Mouse (Mus musculus): ENCODE results near the gene Glp2r. TPM values are rescaled to one million over a fixed set of nuclear protein-coding genes. Genes with fewer than 3 reads are reported as not detected.

Glp2r gene
- polyA plus RNA-seq, 1 experiment from 2014 or later = 0.03 TPM

DNA sequence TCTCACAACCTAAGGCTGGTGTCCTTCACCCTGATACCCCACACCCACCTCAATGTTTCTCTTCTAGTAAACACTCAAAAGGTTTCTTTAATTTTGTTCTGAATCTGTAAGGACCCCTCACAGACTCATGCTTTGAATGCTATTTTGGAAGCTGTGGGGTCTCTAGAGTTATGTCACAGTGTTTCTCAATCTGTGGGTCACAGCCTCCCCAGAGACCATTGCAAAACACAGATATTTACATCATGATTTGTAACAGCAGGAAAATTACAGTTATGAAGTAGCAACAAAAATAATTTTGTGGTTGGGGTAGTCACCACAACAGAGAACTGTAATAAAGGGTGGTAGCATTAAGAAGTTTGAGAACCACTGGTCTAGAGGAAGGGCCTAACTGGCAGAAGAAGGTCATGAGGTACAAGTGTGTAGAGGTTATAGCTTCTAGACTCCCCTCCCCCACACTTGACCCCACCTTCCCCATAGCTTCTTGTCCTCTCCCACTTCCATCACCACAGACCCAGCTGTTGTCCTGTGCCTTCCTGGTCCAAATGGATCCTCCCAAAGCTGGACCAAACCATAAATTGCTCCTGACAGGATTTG, 29.3 kb upstream of the Glp2r start:
- Histone ChIP-seq H3K27me3 (ENCODE audit: control insufficient read depth, insufficient read depth, low read length) (no peaks in the 10 kb centered on the region), H3K27ac (ENCODE audit: low read depth, low read length) (no peak overlapping the region), H3K4me3 (ENCODE audit: low read depth, low read length) (no peak overlapping the region), H3K36me3 (ENCODE audit: control insufficient read depth, insufficient read depth, low read length) (no peaks in the 10 kb centered on the region), H3K9me3 (replicated peaks; ENCODE audit: control insufficient read depth, low read length) (no peaks in the 10 kb centered on the region), H3K4me1 (ENCODE audit: control insufficient read depth, insufficient read depth, low read length) (0 out of 2 replicates have a peak, but pooled peaks cover 4% of the 10 kb centered on the region), H3K9ac (ENCODE audit: low read depth, low read length) (no peak overlapping the region), H3K4me2 (no peak overlapping the region)
- ATAC-seq (replicated peaks; ENCODE audit: insufficient number of reproducible peaks, low FRiP score, low TSS enrichment) = no peak

DNA sequence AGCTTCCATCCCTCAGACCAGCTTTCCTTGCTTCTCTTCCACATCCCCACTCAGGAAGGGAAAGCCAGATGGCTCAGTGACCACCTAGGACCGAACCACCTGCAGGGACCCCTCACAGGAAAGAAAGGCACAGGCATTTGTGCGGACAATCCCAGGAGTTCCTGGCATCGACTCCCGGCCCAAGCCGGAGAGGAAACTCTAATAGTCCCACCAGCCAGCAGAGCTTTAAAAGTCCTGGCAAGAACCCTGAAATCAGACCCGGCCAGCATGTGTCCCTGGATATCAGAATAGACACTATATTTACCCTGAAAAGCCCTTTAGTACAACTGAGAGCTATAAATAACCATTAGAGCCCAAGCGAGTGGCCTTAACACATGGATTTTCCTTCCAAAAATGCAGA, 27.0 kb upstream of the Glp2r start, which contains the start of gene Dhrs7c:
Gene Dhrs7c (plus strand): TSS at position 257 of the 400 bp plus-strand sequence.
- H3K4me1 ChIP-seq (ENCODE audit: control insufficient read depth, insufficient read depth, low read length) = 0 out of 2 replicates have a peak, but pooled peaks cover 4% of the 10 kb centered on the region
- no peak within 1 kb of the TSS for H3K4me2 ChIP-seq
- H3K36me3 ChIP-seq (ENCODE audit: control insufficient read depth, insufficient read depth, low read length) = no peaks in the 10 kb centered on the region
- no peak within 1 kb of the TSS for H3K9ac ChIP-seq (ENCODE audit: low read depth, low read length)
- no peak within 1 kb of the TSS for H3K4me3 ChIP-seq (ENCODE audit: low read depth, low read length)
- H3K27ac ChIP-seq (ENCODE audit: low read depth, low read length) = no peak within 1 kb of the TSS
- no peaks in the 10 kb centered on the region for H3K27me3 ChIP-seq (ENCODE audit: control insufficient read depth, insufficient read depth, low read length)
- H3K9me3 ChIP-seq (replicated peaks; ENCODE audit: control insufficient read depth, low read length) = no peaks in the 10 kb centered on the region
- no peak for ATAC-seq (replicated peaks; ENCODE audit: insufficient number of reproducible peaks, low FRiP score, low TSS enrichment)
- WGBS (ENCODE audit: insufficient replicate concordance) = 70% methylated on average over 7 of the region's 7 CpGs

DNA sequence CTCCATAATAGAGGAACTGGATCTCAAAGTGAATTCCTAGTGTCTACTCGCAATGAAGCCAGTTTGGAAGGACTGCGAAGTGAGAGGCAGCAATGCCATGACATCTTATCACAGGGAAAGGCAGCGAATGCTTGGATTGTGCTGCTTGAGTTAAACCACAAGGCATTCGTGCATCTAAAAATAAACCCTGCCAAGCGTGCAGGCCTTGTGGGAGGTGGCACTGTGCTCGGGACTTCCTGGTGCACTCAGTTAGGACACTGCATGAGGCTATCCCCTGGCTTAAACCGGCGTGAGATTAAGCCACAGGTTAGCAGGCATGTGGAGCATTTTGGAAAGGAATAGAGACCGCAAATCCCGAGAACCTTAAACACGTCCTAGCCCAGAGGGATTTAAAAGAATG, 19.2 kb upstream of the Glp2r start:
- Histone ChIP-seq H3K27me3 (ENCODE audit: control insufficient read depth, insufficient read depth, low read length) (no peaks in the 10 kb centered on the region), H3K4me2 (no peak overlapping the region), H3K27ac (ENCODE audit: low read depth, low read length) (peak overlapping the region; percentile 36; the same call in 1 of the 2 replicates), H3K9ac (ENCODE audit: low read depth, low read length) (no peak overlapping the region), H3K4me1 (ENCODE audit: control insufficient read depth, insufficient read depth, low read length) (peaks cover 13% of the 10 kb centered on the region; the same call in 1 of the 2 replicates), H3K4me3 (ENCODE audit: low read depth, low read length) (no peak overlapping the region), H3K9me3 (replicated peaks; ENCODE audit: control insufficient read depth, low read length) (no peaks in the 10 kb centered on the region), H3K36me3 (ENCODE audit: control insufficient read depth, insufficient read depth, low read length) (no peaks in the 10 kb centered on the region)
- WGBS (ENCODE audit: insufficient replicate concordance) = 39% methylated on average over 11 of the region's 11 CpGs
- no peak for ATAC-seq (replicated peaks; ENCODE audit: insufficient number of reproducible peaks, low FRiP score, low TSS enrichment)

DNA sequence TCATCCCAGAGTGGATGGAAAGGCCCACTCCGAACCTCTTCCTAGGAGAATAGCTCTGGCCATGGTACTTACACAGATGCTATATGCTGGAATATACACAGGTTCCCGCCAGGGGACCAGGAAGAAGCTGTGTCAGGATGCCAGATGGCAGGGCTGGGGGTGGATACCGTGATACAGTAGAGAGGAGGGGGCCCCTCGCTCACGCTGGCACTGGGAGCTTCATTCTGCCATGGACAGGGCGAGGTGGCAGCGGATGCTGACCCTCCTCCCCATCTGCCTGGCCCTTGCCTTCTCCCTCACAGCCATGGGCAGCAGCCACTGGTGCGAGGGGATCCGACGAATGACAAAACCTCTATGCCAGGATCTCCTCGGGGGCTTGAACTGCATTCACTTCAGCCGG, 3.4 kb upstream of the Glp2r start, which contains the start of gene Gsg1l2:
Gene Gsg1l2 (plus strand): TSS at position 230 of the 400 bp plus-strand sequence.
- Histone ChIP-seq H3K9ac (ENCODE audit: low read depth, low read length) (no peak within 1 kb of the TSS), H3K4me2 (no peak within 1 kb of the TSS), H3K36me3 (ENCODE audit: control insufficient read depth, insufficient read depth, low read length) (no peaks in the 10 kb centered on the region), H3K4me3 (ENCODE audit: low read depth, low read length) (no peak within 1 kb of the TSS), H3K27me3 (ENCODE audit: control insufficient read depth, insufficient read depth, low read length) (no peaks in the 10 kb centered on the region), H3K27ac (ENCODE audit: low read depth, low read length) (no peak within 1 kb of the TSS), H3K4me1 (ENCODE audit: control insufficient read depth, insufficient read depth, low read length) (no peaks in the 10 kb centered on the region), H3K9me3 (replicated peaks; ENCODE audit: control insufficient read depth, low read length) (no peaks in the 10 kb centered on the region)
- 78% methylated on average over 12 of the region's 12 CpGs for WGBS (ENCODE audit: insufficient replicate concordance)
- no peak for ATAC-seq (replicated peaks; ENCODE audit: insufficient number of reproducible peaks, low FRiP score, low TSS enrichment)

DNA sequence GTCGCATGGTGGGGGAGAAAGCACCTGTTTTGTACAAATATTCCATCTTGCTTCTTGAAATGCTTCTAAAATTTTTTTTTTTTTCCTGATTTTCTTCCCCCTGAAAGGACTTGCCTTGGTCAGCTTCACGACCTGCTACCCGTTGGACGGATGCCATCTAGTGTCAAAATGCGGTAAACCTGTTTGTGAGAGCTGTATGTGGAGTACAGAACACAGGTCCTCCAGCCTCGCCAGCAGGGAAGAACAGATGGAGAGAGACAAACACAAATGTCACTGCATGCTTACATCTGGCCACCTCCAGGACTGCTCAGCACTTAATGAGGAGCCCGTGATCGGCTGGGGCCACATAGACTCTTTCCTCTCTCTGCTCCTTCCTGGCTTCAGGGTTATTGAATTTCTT, 1.6 kb upstream of the Glp2r start:
- WGBS (ENCODE audit: insufficient replicate concordance) = 27% methylated on average over 8 of the region's 8 CpGs
- ATAC-seq (replicated peaks; ENCODE audit: insufficient number of reproducible peaks, low FRiP score, low TSS enrichment) = no peak
- H3K9me3 ChIP-seq (replicated peaks; ENCODE audit: control insufficient read depth, low read length) = no peaks in the 10 kb centered on the region
- H3K4me2 ChIP-seq = no peak overlapping the region
- H3K27me3 ChIP-seq (ENCODE audit: control insufficient read depth, insufficient read depth, low read length) = no peaks in the 10 kb centered on the region
- no peak overlapping the region for H3K27ac ChIP-seq (ENCODE audit: low read depth, low read length)
- no peak overlapping the region for H3K4me3 ChIP-seq (ENCODE audit: low read depth, low read length)
- no peaks in the 10 kb centered on the region for H3K4me1 ChIP-seq (ENCODE audit: control insufficient read depth, insufficient read depth, low read length)
- H3K36me3 ChIP-seq (ENCODE audit: control insufficient read depth, insufficient read depth, low read length) = no peaks in the 10 kb centered on the region
- H3K9ac ChIP-seq (ENCODE audit: low read depth, low read length) = no peak overlapping the region

DNA sequence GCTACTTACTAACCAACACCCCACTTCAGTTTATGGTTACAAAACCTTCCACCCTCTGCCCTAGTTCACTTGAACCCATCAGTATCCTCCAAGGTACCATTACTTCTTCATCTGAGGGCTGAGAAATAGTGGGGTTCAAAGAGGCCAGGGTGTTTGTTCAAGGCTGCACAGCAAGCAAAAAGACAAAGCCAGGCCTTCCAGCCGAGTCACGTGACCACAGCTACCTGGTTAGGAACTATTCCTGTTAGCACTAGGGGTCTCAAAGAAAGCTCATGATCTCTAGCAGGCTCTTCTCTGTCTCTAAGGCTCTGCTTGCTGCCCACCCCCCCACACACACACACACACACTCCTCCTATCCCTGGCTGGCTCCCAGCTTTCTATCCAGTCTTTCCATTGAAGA, 738 bp upstream of the Glp2r start:
- Histone ChIP-seq H3K27me3 (ENCODE audit: control insufficient read depth, insufficient read depth, low read length) (no peaks in the 10 kb centered on the region), H3K4me3 (ENCODE audit: low read depth, low read length) (no peak overlapping the region), H3K9ac (ENCODE audit: low read depth, low read length) (no peak overlapping the region), H3K9me3 (replicated peaks; ENCODE audit: control insufficient read depth, low read length) (no peaks in the 10 kb centered on the region), H3K4me1 (ENCODE audit: control insufficient read depth, insufficient read depth, low read length) (no peaks in the 10 kb centered on the region), H3K27ac (ENCODE audit: low read depth, low read length) (no peak overlapping the region), H3K36me3 (ENCODE audit: control insufficient read depth, insufficient read depth, low read length) (no peaks in the 10 kb centered on the region), H3K4me2 (no peak overlapping the region)
- ATAC-seq (replicated peaks; ENCODE audit: insufficient number of reproducible peaks, low FRiP score, low TSS enrichment) = no peak
- WGBS (ENCODE audit: insufficient replicate concordance) = 68% methylated on average over 2 of the region's 2 CpGs

DNA sequence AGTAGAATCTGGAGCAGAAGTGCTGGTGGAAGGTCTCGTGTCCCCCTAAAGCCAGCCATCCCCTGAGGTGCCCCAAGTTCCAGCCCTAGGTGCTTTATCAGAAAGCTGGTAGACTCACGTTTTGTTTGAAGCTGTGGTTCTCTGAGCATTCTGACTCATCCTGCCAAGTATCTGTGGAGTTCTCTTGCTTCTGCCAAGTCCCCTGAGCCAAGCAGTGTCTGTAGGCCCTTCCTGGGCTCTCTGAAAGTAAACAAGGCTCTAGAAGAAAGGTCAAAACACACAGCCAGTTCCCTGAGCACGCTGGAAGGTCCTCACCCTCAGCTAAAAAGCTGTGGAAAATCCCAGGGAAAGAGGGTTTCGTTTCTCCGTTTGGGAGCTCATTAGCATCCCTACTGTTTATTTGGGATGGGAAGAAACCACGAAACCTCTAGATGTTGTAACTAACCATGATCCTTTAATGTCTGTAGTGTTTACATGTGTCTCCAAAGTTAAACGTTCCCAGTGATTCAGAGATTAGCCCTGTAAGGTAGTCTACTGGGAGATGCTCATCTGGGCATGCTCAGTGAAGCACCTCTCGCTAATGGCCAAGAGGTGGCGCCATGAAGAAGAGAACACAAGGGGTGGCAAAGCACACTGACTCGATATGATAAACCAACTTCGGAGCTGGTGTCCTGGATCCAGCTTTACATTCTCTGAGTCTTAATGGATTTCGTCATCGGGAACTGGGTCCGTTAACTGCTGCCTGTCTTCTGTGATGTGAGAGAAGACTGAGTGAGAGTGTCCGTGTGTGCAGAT, 13.4 kb downstream of the Glp2r start:
- H3K4me2 ChIP-seq = no peak overlapping the region
- WGBS (ENCODE audit: insufficient replicate concordance) = 64% methylated on average over 15 of the region's 15 CpGs

DNA sequence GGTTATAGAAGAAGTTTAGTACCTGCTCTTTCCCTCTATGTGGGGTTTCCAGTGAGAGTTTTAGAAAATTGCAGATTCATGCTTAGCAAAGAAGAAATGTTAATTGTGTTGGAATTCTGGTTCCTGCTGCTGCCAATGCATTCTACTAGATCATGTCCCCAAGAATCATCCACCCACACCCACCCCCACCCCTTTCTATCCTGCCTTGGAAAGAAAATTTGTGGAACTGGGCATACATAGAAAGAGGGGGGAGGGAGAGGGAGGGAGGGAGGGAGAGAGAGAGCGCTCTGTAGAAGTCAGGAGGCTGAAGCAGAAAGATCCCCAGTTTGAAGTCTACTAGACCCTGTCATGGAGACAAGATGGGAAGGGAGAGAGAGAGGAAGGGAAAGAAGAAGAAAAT, 14.7 kb downstream of the Glp2r start:
- Histone ChIP-seq H3K4me1 (ENCODE audit: control insufficient read depth, insufficient read depth, low read length) (no peaks in the 10 kb centered on the region), H3K36me3 (ENCODE audit: control insufficient read depth, insufficient read depth, low read length) (no peaks in the 10 kb centered on the region), H3K27ac (ENCODE audit: low read depth, low read length) (no peak overlapping the region), H3K9ac (ENCODE audit: low read depth, low read length) (no peak overlapping the region), H3K9me3 (replicated peaks; ENCODE audit: control insufficient read depth, low read length) (no peaks in the 10 kb centered on the region), H3K4me2 (no peak overlapping the region), H3K4me3 (ENCODE audit: low read depth, low read length) (no peak overlapping the region), H3K27me3 (ENCODE audit: control insufficient read depth, insufficient read depth, low read length) (no peaks in the 10 kb centered on the region)
- no peak for ATAC-seq (replicated peaks; ENCODE audit: insufficient number of reproducible peaks, low FRiP score, low TSS enrichment)
- 94% methylated on average over 1 of the region's 1 CpGs for WGBS (ENCODE audit: insufficient replicate concordance)

More for the DNA sequence above, 13.4 kb downstream of the Glp2r start:
- H3K27me3 ChIP-seq (ENCODE audit: control insufficient read depth, insufficient read depth, low read length) = no peaks in the 10 kb centered on the region
- no peak overlapping the region for H3K27ac ChIP-seq (ENCODE audit: low read depth, low read length)
- no peak for ATAC-seq (replicated peaks; ENCODE audit: insufficient number of reproducible peaks, low FRiP score, low TSS enrichment)
- no peaks in the 10 kb centered on the region for H3K9me3 ChIP-seq (replicated peaks; ENCODE audit: control insufficient read depth, low read length)
- no peaks in the 10 kb centered on the region for H3K36me3 ChIP-seq (ENCODE audit: control insufficient read depth, insufficient read depth, low read length)
- H3K4me1 ChIP-seq (ENCODE audit: control insufficient read depth, insufficient read depth, low read length) = no peaks in the 10 kb centered on the region
- H3K4me3 ChIP-seq (ENCODE audit: low read depth, low read length) = no peak overlapping the region
- no peak overlapping the region for H3K9ac ChIP-seq (ENCODE audit: low read depth, low read length)

DNA sequence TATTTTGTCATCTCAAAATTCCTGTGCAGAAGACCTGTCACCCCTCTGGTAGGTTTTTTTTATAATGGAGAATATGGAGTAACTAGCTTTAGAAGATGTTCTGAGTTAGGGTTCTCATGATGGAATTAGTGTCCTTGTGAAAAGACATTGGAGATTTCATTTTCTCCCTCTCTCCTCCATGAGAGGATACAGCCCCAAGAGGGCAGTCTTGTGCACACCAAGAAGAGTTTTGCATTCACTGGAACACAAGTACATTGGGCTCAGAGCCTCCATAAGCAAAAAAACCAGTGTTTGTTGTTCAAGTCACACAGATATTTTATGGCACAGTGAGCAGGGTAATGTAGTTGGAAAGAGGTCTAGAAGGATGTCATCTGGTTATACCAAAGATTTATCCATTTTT, 29.4 kb downstream of the Glp2r start:
- Histone ChIP-seq H3K9ac (ENCODE audit: low read depth, low read length) (no peak overlapping the region), H3K4me2 (no peak overlapping the region), H3K36me3 (ENCODE audit: control insufficient read depth, insufficient read depth, low read length) (no peaks in the 10 kb centered on the region), H3K27ac (ENCODE audit: low read depth, low read length) (no peak overlapping the region), H3K4me3 (ENCODE audit: low read depth, low read length) (no peak overlapping the region), H3K27me3 (ENCODE audit: control insufficient read depth, insufficient read depth, low read length) (no peaks in the 10 kb centered on the region), H3K4me1 (ENCODE audit: control insufficient read depth, insufficient read depth, low read length) (no peaks in the 10 kb centered on the region), H3K9me3 (replicated peaks; ENCODE audit: control insufficient read depth, low read length) (no peaks in the 10 kb centered on the region)
- no peak for ATAC-seq (replicated peaks; ENCODE audit: insufficient number of reproducible peaks, low FRiP score, low TSS enrichment)

All from heart, embryonic 11.5 days (tissue).